Mouse (Mus musculus) stomach, postnatal 0 days (tissue): ENCODE measurements around the gene Gins3.

Experiments used
- CTCF ChIP-seq: IDR thresholded peaks from 2 replicates; pipeline ENCODE4 v1.5.1; 2016; ENCODE audit warnings: antibody characterized with exemption, low read depth, mild to moderate bottlenecking, moderate library complexity
- EP300 ChIP-seq: optimal IDR thresholded peaks from 2 replicates; pipeline ENCODE3; 2016; ENCODE audit warnings: antibody characterized with exemption

GRCm38 (mm10) chr8:95677591-95678023 is 44.4 kb downstream of the Gins3 start:
- TF ChIP-seq CTCF (no peak), EP300 (no peak)
